Mouse (Mus musculus): Measurements from ENCODE around the gene Ssbp2.

The Ssbp2 gene

DNA sequence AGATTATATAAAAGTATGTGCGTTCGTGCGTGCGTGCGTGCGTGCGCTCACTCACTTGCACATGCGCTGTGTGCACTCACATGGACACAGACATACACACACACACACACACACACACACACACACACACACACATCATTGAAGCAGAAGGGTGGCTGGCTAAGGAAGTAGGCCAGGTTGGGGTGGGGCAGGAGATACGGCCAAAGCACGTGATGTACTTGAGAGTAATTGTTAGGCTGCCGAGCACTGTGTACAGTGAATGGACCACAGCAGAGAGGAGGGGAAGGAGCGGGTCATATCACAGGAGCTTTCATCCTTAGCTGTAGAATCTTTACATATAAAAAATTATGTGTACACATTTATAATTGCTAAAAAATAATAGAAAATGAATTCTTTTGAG is 66.0 kb downstream of the Ssbp2 start:
- no peak for DNase-seq (ENCODE audit: low spot score in 2 of 2)

DNA sequence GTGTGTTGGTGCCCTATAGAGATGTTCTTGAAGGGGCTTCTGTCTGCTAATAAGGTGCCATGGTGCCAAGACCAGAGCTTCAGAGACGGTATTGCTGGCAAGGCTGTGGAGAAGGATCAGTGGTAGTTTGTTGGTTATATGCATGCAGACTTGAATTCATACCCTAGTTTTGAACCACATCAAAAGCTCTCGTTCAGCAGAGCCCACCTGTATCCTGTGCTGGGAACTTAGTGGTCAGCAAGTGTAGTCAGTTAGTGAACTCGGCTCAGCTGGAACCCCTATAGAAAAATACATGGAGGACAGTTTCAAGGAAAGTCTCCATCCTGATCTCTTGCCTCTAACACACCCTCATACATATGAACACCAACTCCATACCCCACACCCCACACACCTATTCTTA is 69.7 kb downstream of the Ssbp2 start:
- DNase-seq (ENCODE audit: low spot score in 2 of 2) = no peak

DNA sequence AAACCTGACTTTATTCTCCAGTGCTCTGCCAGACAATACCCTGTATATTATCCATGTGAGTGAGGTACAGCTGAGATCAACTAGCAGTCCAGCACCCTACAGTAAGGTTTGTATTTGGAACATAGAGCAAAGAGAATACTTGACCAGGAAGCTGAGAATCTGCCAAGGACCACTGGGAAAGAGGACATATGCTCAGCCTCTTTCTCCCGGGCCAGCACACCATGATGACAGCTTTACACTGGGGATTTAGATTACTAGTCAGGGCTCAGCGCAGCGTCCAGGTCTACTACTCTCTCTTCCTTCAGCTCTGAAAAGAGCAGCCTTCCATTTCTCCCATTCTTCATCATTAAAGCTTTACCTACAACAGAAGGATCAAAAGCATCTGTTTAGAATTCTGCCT is 76.6 kb downstream of the Ssbp2 start:
- no peak for DNase-seq (ENCODE audit: low spot score in 2 of 2)

DNA sequence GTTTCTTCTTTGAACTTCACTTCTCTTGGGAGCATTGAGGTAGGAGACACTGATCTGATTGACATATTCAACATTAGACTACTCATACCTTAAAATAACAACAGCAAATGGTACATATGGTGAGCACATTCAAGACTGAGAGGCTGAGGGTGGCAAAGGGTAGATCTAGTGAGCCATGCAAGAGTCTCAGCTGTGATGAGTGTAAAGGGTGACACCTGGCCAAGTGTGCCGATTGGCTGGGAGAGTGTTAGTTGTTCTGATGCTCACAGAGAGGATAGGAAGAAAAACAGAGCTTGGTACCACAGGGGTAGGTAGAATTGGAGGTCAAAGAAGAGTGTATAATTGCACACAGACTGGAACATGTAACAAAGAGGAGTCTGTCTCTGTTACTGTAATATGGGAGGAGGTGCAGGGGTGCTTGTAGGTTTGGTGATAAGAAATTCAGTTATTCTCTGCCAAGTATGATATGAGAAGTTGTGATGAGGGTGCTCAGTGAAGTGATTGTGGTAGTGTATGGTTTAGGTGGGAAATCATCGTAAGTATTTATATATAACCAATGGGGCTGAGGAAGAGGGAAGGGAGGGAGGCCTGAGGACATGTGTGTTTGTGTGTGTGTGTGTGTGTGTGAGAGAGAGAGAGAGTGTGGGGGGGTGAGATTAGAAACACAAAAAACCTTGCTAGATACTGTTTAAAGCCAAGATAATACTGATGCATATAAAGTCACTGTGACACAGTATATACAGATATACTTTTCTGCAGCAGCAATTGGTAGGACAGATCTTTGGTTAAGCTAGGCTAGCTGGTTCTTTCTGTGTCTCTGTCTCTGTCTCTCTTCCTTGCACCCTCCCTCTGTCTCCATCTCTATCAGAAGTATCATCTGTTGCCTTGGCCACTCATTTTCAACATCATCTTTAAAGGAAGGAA is 80.3 kb downstream of the Ssbp2 start:
- DNase-seq (ENCODE audit: low spot score in 2 of 2) = no peak

DNA sequence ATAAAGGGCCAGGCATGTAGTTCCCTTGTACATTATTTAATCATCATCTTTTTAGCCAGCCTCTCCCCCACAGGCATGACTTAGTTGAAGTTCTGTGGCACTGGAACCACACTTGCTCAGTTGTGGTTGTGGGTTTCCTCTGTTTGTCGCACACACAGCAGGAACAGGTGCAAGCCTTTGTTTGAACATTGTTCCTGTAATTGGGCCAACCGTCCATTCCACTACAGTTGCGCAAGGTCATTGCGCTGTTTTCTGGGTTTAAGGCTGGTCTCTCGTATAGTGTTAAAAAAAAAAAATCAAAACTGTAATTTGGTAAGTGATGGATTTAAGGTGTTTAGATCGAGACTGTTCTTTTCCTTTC is 81.0 kb downstream of the Ssbp2 start:
- DNase-seq (ENCODE audit: low spot score in 2 of 2) = no peak

DNA sequence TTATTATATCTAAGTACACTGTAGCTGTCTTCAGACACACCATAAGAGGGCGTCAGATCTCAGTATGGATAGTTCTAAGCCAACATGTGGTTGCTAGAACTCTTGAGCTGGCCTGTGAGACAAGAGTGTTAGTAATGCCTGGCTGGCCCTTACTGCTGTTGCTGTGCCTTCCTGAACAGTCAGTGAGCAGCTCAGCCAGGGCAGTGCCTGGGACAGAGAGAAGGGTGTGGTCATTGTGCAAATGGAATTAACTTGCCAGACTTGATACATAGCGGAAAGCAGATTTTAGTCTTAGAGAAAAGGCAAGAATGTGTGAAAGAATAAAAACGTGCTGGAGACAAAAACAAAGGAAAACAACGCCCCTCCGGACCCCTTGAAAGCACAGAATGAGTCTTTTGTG is 83.5 kb downstream of the Ssbp2 start:
- no peak for DNase-seq (ENCODE audit: low spot score in 2 of 2)

DNA sequence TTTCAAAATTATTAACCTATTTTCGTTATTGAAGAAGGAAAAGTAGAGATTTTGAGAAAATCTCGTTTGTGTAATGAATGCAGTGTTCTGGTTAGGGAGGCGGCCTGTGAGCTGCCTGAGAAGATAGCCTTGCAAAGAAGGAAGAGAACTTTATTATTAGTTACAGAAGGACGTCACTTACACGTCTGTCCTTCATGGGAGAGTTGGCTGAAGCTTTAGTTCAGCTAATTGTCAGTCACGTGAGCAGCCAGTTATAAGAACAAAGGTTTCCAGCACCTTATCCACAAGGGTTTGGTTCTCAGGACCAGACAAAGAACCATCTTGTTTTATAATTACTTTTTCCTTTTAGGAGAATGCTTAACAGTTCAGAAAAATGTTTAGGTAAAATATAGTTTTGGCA is 104.0 kb downstream of the Ssbp2 start:
- no peak for DNase-seq (ENCODE audit: low spot score in 2 of 2)

DNA sequence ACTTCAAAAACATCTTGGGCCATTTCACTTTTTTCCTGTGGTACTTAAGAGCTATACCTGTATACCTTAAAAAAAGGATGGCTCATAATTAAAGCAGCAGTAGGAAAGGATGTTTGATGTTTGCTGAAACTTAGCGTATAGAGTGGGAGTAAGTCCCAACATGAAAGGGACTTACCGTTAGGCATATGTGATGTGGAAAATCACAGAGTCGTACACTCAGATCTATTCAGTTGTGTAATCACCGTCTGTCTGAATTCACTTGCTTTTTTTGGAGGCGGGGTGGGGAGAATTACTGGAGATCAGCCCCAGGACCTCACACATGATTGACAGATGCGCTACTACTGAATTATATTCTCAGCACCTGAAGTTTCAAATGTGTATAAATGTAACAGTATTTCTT is 104.7 kb downstream of the Ssbp2 start:
- DNase-seq (ENCODE audit: low spot score in 2 of 2) = no peak

DNA sequence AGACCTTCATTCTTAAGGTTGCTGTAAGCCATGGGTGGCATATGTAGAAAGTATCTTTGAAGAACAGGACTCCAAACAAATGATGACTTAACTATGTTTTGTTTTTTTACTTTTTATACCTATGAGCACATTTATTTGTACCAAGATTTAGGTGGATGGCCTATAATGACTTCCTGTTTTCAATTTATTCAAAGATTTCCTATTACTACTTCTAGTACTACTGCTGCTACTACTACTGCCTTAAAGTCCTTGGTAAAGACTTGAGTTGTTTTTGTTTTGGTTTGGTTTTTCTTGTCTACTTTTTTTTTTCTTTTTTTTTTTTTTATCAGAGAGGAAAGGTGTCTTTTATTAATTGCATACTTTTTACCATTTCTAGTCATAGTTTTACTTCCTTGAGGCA is 121.4 kb downstream of the Ssbp2 start:
- no peak for DNase-seq (ENCODE audit: low spot score in 2 of 2)

DNA sequence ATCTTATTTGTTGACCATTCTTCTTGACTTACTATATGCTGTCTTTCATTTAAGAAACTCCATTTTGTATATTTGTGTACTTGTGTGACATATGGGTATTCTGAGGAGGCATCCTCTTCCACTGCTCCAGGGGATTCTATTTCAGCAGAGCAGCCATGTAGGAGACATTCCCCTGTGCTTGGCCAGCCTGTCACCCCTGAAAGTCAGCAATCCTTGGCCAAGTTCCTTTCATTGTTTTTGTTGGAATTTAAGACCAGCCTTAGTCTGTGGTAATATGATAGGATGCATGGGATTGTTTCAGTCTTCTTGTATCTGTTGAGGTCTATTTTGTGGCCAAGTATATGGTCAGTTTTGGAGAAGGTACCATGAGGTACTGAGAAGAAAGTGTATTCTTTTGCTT is 122.1 kb downstream of the Ssbp2 start:
- DNase-seq (ENCODE audit: low spot score in 2 of 2) = no peak

DNA sequence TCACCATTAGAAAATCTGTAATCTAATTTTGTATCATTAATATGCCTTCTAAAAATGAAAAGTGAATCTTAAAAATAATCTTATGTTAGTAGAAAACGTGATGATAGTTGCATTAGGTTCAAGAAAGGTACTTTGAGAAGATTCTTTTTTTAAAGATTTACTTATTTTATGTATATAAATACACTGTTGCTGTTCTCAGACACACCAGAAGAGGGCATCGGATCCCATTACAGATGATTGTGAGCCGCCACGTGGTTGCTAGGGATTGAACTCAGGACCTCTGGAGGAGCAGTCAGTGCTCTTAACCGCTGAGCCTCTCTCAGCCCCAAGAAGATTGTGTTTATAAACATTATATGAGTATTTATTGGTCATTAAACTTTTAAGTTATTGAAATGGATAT is 126.3 kb downstream of the Ssbp2 start:
- no peak for DNase-seq (ENCODE audit: low spot score in 2 of 2)

DNA sequence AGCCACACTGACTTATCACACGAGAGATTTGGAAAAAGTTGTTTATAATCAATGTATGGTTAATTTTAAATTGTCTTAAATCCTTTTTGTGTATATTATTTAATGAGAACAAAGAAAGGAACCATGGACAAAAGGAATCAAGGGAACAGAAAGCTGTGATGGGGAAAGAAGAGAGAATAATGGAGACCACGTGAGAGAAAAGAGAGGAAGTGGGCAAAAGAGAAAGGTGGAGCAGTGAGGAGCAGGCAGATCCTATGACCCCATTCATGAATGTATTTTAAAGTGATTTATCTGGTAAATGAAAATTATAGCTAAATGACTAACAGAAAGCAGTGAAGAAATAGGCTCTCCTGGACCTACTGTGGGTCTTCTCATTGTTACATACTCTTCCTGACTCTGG is 128.4 kb downstream of the Ssbp2 start:
- DNase-seq (ENCODE audit: low spot score in 2 of 2) = no peak

DNA sequence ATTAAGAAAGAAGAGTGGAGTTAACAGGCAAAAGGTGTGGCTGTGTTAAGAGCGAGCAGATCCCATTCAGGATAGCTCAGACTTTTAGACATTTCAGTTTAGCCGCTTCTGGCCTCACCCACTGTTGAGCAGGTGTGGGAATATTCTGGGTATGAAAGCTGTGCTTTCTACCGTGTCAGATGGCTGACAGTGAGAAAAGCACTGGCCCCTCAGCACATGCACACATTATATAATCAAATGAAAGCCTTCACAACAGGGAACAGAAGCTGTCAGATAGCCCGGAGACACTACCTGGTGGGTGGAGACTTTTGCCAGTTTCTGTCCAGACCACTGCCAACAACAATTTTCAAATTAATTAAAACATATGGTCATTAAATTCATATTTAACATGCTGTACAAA is 131.8 kb downstream of the Ssbp2 start:
- no peak for DNase-seq (ENCODE audit: low spot score in 2 of 2)

DNA sequence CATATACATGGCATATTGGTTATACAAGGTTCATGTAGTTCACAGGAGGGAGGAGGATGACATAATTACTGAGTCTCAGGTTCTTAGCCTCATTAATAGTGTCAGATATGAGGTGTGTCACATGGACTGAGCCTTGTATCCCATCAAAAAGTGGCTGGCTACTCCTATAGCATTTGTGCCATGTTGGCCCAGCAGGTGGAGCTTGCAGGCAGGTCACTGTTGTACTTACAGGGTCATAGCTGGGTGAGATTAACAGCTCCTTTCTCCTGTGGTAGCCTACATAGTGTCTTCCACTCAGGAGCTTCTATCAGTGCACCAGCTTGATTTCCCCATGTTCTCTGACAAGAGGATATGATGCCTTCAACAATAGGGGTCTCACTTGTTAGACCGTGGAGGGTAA is 135.2 kb downstream of the Ssbp2 start:
- DNase-seq (ENCODE audit: low spot score in 2 of 2) = no peak

DNA sequence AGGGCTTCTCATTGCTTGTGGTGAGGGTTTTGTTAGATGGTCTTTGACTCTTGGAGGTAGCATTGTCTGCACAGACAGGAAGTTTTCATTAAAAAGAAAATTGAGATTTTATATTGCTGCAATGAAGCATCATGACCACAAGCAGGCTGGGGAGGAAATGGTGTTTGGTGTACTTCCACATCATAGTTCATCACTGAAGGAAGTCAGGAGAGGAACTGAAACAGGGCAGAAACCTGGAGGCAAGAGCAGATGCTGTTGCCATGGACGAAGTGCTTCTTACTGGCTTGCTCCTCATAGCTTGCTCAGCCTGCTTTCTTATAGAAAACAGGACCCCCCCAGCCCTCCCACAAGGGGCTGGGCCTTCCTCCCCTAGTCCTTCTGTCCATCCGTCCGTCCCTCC is 139.5 kb downstream of the Ssbp2 start:
- no peak for DNase-seq (ENCODE audit: low spot score in 2 of 2)

DNA sequence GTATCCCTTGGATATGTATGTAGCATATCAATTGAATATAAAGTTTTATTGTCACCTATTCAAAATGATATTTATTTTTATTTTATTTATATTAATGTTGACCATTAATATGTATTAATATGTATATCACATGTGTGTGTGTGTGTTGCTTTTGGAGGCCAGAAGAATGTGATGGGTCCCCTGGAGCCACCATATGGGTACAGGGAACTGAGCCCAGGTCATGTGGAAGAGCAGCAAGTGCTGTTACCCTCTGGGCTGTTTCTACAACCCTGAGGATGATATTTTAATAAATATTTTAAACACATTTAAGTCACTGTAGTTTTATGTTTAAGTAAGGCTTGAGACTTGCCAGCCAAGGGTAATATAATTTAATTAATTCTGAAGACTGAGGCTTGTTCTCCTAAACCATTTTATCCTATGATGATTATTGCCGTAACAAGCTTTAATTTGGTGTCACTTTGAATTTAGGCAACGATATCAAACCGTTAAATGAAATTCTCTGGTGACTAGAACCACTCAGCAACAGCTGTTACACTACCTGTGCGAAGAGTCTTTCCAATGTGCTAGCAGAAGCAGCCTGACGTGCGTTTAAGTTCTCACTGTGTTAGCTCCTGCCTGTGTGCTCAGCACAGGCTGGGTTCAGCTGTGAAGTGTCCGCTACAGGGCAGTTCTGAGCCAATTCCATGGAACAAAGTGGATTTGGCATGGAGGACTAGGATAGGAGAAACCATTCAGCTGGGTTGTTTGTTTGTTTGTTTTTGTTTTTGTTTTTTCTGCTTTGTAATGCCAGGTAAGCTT is 145.2 kb downstream of the Ssbp2 start:
- DNase-seq (ENCODE audit: low spot score in 2 of 2) = no peak

DNA sequence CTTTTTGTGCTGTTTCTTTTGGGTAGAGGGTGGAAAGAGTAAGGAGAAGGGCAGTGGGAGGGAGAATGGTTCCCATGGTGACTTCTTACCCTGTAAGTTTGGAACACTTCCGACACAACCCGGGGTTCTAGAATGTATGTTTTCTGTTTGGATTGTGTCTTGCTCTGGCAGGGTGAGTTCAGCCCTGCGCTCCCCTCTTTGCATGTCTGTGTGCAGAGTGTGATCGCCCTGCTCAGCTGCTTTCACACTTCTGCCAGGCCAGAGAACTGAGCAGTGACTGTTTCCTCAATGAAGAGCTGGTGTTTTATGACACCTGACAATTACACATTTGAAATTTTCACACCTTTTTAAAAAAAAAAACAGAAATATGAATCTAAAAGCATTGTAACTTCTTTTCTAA is 150.5 kb downstream of the Ssbp2 start:
- no peak for DNase-seq (ENCODE audit: low spot score in 2 of 2)

DNA sequence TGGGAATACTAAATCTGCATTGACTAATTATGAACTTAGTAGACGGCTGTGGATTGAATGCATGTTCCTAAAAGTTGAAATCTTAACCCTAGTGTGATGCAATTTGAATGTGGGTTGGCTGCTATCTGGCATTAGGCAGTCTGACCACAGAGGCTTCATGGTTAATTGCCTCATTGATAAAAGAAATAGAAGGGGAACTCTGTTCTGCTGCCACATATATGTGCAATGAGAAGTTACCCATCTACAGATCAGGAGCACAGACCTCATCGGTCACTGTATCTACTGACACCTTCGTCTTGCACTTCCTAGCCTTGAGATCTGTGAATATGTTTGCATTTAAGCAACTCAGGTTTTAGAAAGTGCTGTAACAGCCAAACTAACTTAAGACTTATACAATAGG is 151.8 kb downstream of the Ssbp2 start:
- no peak for DNase-seq (ENCODE audit: low spot score in 2 of 2)

DNA sequence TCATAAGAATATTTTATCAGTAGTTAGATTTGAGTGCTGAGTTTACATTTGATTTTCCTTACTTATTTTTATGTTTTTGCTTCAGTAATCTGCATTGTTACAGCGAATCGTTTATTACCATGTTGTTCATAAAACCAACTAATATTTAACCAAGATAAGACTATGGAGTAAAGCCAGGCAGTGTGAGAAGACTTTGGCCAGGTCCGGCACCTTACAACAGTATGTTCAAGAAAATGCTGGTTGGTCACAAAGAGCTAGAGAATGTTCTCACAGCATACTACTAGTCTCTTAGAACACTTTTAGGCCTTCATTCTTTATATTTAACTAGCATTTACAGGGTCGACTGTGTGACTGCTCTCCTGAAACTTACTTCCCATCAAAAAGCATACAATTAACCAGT is 152.5 kb downstream of the Ssbp2 start:
- DNase-seq (ENCODE audit: low spot score in 2 of 2) = no peak

DNA sequence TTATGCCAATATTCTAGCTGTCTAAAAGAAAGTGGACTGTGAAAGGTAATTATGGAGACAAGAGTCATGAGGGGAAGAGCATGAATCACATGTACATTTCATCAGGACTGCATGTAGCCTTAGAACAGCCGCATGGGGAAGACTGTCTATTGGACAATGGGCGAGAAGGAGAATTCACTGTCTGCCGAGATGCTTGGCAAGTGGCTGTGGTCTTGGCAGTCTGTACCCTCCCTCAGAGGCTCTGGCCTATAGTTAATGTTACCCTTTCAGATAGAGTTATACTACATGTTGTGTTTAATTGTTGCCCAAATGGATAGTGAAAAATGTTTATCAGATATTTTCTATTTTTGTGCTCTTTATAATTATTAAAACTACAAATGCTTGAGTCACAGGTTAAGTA is 156.0 kb downstream of the Ssbp2 start:
- no peak for DNase-seq (ENCODE audit: low spot score in 2 of 2)

DNA sequence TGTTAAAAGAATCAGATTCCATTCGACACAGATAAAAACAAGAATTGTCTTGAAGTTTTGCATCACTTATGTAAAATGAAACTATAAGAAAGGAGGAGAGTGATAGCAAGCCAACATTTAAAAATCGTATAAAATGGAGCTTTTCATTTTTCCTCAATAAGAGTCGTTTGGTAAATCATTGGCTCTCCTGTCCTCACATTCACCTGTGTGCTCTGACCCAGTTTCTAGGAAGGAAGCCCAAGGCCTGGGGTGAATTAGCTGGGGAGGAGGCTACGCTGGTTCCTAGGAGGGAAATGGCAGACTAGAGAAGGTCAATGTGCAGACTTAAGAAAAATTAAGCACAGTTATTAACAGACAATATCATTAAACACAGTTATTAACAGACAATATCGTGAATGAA is 156.8 kb downstream of the Ssbp2 start:
- DNase-seq (ENCODE audit: low spot score in 2 of 2) = no peak

DNA sequence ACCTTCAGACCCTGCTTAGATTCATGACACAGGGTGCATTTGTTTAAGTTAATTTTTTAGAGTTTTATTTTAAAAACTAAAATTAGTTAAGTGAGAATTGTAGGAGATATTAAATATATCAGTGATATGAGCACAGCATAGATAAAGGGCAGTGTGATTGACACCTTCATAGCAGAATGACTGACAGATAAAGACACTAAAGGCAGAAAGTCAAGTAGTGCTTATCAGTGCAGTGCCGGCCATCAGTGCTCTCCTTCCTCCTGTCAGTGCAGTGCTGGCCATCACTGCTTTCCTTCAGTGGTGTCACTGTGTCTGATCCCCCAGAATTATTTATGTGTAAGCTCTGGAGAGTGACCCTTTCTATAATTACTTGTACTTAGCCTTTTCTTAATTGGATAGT is 159.3 kb downstream of the Ssbp2 start:
- DNase-seq (ENCODE audit: low spot score in 2 of 2) = no peak

DNA sequence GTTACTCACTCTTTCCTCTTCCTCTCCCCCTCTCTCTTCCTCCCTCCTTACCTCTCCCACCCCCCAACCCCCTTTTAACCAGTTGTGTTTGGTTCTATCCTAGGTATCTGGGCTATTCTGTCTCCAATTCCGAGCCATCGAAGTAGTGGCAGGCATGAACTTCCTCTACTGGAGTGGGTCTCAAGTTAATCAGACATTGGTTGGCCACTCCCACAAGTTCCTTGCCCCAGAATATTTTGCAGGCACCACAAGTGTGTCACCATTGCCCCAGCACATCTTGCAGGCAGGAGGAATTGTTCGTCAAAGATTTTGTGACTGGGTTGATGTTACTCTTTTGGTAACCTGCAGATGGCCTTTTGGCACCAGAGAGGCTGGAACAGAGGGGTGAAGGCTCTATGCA is 160.5 kb downstream of the Ssbp2 start:
- no peak for DNase-seq (ENCODE audit: low spot score in 2 of 2)

Data from left cerebral cortex, adult 9 months (tissue).